Mouse (Mus musculus) left cerebral cortex, adult 18-20 months (tissue): Measurements from ENCODE around the gene Zfp804b. TPM values are rescaled to one million over a fixed set of nuclear protein-coding genes. Genes with fewer than 3 reads are reported as not detected.
"Not testable (repeated sequence)": the region's sequence is repeated elsewhere in the genome, so short reads cannot be mapped to it uniquely, and the experiment has no call there.

ENCODE experiments used
- DNase-seq, 2 experiments: peaks; one replicate each; pipeline ENCODE4 v3.0.0; 2021 to 2022; ENCODE audit warnings: low spot score in 2 of 2, mixed read lengths in 1 of 2
- long read RNA-seq, 2 experiments: library from polyadenylated mRNA; stranded (forward); transcript quantifications; one replicate each; pipeline ENCODE4 v2.0.0; 2021
- total RNA-seq, 2 experiments: library from RNA; stranded (reverse); gene quantifications; 2 replicates each; pipeline ENCODE4 v1.2.3; 2021

The Zfp804b gene
- 1 to 10 TPM; 2.2 to 2.5 TPM for total RNA-seq
- long read RNA-seq, experiment 1 = 0 reads
- long read RNA-seq, experiment 2 = 0 reads

DNA sequence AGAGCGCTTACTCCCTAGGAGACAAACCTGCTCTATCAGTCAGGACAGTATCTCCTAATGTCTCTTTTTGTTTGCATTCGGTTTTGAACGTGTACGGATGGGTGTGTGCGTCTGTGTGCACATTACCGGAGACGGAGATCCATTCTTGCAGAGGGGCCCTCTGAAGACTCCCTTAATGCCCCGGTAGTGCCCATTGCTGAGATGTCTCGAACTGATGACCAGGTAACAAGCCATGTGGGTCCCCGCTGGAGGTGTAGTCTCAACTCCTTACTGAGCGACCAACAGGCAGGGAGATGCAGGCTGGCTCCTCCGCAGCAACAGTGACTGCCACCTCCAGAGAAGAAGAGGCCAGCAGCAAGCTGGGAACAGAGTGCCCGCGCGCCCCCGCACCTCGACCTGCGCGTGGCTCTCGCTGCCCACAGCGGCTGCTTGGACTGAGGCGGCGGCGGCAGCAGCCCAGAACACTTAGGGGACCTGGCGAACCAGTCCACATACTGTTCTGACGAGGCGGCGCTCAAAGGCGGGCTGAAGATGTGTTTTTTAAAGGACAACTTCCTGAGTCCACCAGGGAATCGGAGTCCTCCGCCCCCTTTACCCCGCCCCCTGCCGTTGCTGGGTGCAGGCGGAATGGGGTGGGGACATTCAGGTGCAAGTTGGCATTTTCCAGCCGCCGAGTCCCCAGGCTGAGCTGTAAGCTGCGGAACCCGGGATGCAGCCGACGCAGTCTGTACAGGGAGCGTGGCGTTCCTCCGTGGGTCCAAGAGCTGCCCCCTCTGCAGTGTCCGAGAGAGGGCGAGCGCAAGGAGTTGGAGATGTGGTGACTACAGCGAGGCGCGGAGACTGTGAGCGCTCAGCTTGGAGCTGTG lies at the start of gene Zfp804b:
Gene Zfp804b (minus strand): TSS at position 612 of the 866 bp plus-strand sequence.
- DNase-seq = peak; percentile 36 to 51

DNA sequence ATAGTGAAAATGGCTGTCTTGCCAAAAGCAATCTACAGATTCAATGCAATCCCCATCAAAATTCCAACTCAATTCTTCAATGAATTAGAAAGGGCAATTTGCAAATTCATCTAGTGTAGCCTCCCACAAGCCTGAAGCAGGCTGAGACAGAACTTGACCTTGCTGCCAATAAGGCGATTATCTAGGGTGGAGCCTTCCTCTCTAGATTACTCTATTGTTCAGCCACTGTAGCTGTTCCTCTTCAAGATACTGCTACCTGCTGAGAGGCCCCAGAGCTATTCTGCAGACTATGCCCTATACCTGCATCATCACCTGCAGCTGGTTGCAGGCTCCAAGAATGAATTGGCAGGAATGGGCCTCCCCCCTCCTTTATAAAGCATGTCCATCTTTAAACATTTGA lies 20.1 kb upstream of the Zfp804b start:
- DNase-seq = not testable (repeated sequence)

DNA sequence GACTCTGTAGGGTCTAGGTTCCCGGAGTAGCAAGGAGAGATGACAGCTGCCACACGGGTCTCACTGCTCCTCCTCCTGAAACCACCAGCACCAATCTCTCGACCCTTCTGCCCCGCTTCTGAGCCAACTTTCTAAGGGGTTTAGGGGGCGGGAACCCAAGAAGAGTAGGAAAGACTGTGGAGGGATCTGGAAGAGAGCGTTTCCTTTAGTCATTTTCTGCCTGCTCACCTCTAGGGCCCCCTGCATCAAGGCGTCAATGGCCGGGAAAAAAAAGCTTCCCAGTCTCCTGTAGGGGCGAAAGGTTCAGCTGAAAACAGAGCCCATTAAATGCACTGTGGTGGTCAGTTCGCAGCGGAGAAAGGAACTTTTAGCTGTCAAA lies 444 bp upstream of the Zfp804b start:
- no peak for DNase-seq

DNA sequence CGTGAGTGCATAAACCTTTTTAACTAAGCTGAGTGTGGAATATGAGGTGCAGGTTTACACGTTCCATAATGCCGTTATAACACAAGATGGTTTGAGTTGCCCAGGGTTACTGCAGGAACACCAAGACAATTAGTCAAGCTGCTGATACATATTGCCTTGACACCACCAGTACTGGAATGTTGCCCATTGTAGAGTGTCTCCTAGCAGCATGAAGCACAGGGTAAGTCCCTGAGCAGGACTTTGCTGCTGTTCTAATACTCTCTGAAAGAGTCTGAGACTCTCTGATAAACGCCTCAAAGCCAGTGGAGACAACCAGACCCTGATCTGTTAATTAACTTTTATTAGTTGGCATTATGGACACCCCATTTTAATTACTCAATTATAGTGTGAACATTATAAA lies 19.0 kb downstream of the Zfp804b start:
- DNase-seq = no peak

DNA sequence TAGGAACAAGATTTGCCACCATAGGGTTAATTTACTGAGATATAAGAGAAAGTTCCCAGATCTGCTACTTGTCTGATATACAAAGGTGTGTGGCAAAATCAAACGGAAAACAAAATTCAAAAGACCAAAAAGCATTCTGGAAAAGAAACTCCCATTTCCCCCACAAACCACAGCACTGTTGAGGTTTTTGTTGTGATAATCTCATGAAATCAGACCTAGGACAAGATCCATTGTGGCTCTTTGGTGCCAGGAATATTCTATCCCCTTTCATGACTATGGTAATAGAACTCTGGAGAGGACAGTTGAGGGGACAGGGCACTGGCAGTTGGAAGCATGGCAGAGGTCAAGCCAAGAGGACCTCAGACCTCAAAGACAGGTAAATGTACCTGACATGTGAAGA lies 40.7 kb downstream of the Zfp804b start, which contains the start of gene Tex47:
Gene Tex47 (plus strand): TSS at position 301 of the 400 bp plus-strand sequence.
- no peak for DNase-seq

DNA sequence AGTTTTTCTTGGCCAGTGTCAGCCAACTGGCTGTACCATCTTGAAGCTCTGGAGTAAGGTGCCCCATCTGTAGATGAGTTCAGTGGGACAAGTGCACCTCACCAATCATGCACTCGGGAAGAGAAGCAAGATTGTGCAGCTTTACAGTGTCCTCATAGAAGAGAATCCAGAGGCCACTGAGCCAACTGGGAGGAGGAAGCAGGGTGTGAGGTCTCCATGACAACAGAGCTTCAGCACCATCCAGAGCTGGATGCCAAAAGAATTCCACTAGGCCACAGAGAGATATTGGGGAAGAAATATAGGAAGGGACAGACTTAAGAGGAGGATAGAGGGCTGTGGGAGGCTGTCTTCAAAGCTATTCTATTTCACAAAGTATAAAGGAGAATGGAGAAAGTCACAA lies 41.6 kb downstream of the Zfp804b start:
- no peak for DNase-seq

DNA sequence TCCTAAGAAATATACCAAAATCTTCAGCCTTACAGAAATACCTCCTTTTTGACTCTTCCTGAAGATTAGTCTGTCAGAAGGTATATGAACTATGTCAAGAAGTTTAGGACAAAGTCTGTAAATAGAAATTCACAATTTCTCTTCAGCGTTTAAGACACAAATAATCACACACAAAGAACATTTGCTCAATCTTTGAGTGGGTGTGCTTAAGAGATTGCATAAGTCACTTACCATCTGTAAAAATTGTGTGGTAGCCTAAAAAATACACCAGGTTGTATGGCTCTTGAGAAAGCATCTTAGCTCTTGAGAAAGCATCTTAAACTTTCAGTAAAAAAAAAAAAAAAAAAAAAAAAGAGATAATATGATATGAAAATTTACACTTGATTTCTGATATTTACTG lies 60.2 kb downstream of the Zfp804b start:
- DNase-seq = no peak

DNA sequence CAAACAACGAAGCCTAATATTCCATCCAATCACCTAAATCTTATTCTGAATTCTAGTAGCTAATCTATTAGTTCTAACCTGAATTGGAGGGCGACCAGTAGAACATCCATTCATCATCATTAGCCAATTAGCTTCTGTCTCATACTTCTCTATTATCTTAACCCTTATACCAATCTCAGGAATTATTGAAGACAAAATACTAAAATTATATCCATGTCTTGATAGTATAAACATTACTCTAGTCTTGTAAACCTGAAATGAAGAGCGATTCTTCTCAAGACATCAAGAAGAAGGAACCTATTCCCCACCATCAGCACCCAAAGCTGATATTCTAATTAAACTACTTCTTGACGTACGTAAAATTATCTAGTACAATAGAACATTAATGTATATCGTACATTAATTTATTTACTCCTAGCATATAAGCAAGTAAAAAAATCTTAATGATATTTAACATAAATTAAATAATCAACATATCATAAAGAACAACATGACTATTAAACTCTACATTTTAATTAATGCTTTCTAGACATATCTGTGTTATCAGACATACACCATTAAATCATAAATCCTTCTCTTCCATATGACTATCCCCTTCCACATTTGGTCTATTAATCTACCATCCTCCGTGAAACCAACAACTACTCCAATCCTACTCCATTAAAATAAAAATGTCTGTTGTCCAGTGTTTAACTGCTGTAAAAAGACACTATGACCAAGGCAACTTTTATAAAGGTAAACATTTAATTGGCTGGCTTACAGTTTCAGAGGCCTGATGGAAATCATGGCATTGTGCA lies 67.7 kb downstream of the Zfp804b start:
- no peak for DNase-seq

DNA sequence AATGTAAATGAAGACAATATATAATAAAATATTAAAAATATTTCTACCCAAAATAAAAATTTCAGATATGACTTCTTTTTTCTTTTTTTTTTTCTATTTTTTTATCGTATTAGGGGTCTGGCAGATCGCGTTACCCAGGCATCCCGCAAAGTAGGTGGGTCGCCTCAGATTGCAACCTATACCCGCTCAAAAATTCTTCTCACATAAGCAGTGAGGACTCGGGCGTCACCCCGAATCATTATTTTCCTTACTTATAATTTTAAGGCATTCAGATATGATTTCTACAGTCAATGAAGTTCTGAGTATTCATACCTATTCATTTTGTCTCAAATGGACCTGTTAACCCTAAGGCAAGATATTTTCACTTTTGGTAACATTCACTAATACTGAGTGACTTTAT lies 167.0 kb downstream of the Zfp804b start:
- no peak for DNase-seq

DNA sequence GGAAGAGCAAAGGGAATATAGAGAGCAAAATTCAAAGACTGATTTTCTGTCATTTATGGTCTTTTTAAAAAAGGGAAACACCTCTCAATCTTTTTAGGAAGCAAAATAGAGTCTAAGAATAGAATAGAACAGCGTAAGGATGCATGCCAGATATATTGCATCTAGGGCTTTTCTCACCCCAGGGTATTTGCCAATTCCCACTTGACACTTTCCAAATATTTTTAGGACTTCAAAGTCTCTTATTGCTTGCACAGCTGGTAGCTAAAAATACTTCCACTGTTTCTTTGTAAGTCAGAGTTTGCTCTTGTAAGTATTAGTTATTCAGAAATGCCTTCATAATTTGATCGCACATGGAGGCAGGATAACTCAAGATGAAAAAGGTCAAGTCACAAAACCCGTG lies 204.9 kb downstream of the Zfp804b start:
- DNase-seq = no peak

DNA sequence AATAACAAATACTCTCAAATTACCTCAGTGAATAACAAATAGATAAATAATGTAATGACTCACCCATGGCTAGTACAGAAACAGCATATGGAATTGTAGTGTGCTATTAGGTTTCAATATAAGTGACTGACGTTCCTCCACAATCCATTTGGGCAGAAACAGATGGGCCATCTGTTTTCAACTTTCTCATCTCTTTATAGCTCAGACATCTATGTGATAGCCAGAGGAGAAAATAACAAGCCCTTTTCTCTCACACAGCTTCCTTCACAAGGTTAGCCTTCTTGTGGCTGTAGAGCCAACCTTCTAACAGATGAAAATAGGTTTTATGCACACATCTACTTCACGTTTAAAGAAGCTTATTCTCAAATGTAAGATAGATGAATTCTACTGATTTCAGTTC lies 242.2 kb downstream of the Zfp804b start:
- DNase-seq = no peak

DNA sequence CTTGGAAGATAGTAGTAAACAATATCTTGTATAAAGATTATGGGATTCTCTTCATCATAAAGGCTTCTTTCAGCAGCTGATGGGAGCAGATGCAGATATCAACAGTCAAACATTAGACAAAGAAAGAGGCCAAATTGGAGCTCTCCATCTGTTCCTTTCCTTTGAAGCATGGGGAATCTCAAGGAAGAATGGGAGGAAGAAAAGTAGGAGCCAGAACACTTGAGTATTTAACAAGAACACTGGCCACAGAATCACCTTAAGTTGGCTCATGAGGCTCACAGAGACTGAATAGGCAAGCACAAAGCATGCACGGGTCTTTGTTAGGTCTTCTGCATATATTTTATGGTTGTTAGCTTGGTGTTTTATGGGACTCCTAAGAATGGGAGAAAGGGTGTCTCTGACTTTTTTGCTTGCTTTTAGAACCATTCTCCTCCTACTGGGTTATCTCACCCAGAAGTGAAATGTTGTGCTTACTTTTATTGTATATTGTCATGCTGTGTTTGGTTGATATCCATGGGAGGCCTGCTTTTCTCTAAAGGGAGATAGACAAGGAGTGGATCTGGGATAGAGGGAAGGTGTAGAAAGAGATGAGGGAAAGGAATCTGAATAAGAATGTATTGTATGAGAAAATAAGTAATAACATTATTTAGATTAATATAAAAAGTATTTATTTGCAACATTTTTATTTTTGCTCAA lies 270.5 kb downstream of the Zfp804b start:
- DNase-seq = no peak

DNA sequence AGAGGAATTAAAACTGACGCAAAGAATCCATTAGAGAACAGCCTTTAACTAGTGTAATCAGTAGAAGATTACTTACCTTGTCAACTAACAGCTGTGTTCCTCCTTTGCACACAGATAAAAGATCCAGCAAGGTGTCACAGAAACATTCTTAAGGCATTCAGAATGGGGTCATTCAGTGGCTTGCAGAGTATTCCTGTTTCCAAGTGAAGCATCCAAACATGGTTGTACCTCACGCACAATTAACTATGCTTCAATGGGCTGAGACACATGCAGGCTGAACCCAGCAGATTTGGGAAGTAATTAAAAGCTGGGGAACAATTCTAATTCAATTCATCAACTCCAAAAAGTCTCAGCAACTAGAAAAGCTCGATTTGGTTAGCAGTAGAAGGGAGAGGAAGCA lies 337.1 kb downstream of the Zfp804b start:
- DNase-seq = no peak

DNA sequence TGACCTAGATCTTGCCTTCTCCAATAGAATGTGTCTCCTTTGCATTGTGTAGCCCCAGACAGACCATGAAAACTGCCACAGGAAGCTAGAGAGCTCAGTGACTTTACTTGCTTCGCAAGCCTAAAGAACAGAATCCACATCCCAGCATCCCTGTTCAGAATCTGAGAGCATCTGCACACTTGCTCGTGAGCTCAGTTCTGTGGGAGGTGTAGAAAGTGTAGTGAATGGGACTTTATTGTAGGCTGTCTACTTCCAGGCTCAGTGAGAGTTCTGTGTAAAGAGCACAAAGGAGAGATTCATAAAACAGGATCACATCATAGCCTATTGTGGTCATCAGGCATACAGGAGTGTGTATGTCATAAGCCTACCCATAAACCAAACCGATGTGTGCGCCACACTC lies 360.6 kb downstream of the Zfp804b start:
- peak in 1 of 2 experiments; percentile 9 for DNase-seq

DNA sequence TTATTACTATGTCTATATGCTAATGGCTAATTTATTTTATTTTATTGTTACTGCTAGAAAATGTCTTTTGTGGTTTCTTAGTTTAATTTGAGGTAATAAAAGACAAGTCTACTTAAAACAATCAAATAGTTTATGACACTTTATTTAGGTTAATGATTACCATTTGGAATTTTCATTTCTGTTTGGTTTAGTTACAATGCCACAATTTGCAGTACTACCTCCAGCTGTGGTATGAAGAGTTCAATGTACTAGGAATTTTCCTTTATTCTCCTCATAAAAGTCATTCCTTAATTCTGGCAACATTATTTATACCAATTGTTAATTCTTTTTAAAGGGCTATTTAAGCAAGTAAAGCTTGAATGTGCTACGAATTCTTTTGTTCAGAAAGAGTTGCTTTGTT lies 409.7 kb downstream of the Zfp804b start:
- DNase-seq = no peak

DNA sequence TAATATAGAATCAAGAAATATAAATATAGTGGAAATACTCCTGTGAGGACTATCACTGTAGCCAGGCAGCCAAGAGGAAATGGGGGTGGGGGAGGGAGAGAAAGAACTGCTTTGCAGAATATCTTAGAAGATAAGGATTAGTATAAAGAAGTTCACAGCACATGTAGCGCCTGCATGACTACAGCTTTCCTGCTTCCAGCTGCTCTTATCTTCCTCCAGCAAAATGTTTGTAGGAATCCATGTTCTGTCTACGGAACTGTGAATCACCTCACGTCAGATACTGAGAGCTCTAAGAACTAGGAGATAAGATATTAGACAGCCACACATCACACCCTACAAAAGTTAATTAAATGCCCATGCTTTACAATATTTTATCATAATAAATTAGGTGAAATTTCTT lies 433.3 kb downstream of the Zfp804b start:
- no peak for DNase-seq

DNA sequence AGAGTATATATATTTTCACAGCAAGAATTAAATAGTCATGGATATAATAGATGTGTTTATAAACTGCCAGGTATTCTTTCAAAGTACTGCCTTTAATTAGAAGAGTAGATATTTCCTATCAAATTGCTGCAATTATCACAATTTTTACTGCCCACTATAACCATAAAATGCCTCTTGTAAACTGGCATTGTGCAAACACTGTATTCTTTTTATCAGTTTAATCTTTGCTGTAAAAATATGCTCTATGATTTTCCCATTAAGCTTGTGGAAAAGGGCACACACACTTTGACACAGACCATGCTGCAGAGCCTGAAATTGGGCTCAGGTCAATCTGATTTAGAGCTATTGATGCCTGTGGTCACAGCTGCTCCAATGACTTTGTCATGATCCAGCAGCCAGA lies 463.2 kb downstream of the Zfp804b start:
- no peak for DNase-seq

DNA sequence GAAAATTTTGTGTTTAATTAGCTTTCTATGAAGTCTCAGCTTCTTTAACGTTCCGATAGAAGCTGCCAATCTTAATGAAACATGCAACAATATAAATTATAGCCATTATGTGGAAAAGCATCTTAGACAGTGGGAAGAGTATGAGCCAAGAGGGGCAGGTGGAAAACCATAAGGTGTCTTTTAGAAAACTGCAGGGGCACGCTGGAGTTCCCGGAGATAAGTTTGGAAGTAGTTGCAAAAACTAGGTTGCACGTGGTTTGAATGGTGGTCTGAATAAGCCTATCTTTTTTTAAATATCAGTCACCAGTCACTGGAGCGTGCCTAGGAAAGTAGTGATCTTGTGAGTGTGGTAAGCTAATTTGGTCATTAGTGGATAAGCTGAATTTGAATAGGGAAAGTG lies 473.0 kb downstream of the Zfp804b start:
- no peak for DNase-seq

DNA sequence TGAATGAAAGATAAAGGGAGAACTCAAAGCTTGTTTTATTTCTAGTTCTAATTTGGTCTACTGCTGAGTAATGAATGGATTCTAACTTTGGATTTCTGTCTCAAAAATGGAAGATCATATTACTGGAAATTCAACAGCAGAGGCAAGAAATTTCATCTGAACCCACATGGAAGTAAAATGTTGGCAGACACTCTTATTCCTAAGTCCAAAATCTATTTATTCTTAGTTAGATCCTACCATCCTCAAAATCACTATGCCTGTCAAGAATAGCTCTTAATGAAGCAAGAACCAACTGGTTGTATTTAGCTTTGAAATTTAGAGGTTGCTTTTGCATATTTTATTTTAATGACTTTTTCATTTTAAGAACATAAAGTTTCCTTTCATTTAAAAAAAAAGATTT lies 473.6 kb downstream of the Zfp804b start:
- DNase-seq = no peak

DNA sequence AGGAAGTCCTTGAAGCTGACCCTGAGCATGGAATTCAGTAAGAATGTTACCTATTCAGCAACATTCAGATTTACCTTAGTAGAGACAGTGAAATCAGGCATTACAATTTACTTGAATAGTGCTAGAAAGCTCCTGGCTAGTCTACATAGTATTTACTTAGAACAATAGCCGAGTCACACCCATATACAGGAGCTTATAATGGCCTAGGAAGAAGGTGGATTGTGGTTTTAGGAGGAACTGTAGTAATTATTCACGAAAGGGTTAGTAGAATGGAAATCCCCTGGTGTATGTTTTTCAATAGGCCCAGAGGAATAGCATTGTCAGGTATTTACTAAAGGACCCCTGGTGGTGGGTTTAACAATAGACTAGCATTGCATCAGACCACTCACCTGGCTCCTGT lies 549.2 kb downstream of the Zfp804b start:
- DNase-seq = no peak

DNA sequence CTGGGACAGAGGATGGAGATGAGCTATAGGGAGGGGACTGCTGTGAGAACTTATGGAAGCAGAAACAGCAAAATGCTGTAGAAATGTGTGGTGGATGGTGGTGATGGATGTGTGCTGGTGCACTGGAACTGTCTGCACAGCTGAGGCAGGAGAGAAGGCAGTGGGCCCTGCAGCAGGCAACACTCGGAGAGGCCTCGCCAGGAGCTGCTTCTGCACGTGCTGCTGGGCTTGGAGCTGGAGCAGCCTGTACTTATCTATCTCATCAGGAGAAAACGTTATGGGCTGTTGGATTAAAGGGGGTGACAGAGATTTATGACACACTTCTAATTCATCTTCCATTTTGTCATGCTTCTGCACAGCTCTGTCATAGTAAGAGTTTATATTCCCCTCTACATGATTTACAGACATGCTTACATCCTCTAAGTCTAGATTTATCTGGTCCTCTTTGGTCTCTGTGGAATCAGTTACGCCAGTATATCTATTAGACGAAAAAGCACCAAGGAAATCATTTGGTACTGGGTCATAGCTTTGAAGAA lies 575.1 kb downstream of the Zfp804b start:
- no peak for DNase-seq
